Mouse (Mus musculus) heart, postnatal 0 days (tissue): ENCODE measurements around the gene Raver2.

Source experiments
- CTCF ChIP-seq: IDR thresholded peaks from 2 replicates; pipeline ENCODE4 v1.5.1; 2016; ENCODE audit warnings: antibody characterized with exemption, control low read depth, low read depth
- EP300 ChIP-seq: IDR thresholded peaks from 2 replicates; pipeline ENCODE4 v1.6.1; 2016; ENCODE audit warnings: antibody characterized with exemption, low read depth

DNA sequence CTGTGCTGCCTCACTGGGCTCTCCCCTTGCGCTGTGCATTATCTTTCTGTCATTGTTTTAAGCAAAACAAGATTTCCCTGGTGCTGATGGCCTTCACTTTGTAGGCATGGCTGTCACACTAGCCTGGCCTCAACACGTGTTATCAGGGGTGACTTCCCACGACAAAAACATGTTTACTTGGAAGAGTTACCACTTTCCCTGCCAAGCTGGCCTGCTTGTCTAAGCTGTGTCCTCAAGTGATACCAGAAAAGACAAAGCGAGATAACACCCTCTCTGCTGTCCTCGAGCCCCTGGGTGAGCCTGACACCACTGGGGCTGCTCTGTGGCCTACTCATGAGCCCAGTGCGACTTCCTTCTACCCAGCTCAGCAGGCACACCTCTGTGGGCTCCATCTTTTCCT lies 107.3 kb downstream of the Raver2 start:
- no peak for TF ChIP-seq CTCF
- 0 out of 2 replicates have a peak, but pooled peaks have one; percentile 57 for TF ChIP-seq EP300
